In the genomic region with DNA sequence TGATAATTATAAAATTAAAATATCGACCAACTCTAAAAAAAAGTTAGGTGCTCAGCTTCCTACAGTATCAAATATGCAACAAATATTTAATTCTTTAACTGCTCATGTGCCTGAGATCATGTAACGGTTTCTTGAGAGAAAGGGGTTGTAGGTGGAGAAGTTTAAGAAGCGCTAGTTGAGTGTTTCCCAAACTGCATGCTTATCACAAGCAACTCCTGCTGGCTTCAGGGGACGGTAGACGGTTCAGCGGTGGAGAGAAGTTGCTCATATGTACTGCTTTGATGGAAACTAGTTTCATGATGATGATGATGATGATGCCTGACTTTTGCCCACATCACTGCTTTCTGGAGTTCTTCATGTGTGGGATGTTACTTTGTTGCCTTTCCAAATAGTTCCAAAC, we compare ENCODE assay signal across 15 mouse cellular contexts.
"Had no signal": no experiment of that assay in that cellular context is flagged by ENCODE, and none has a peak within 500 bp of the region (broad histone marks: within the 10 kb centered on the region; RNA-seq: fewer than 3 reads in every experiment).

No protein-coding gene starts in this region.

- H3K4me3 ChIP-seq: neural tube, embryonic 12.5 days; neural tube, embryonic 13.5 days; neural tube, embryonic 15.5 days had no signal

- H3K9me3 ChIP-seq: neural tube, embryonic 12.5 days; neural tube, embryonic 13.5 days; neural tube, embryonic 15.5 days had no signal

- DNase-seq: retina, postnatal 1 day; right cerebral cortex, adult 18-20 months; right cerebral cortex, postnatal 14 days; right cerebral cortex, postnatal 25 days; right cerebral cortex, postnatal 4 days; spleen, adult 18-20 months; thymus, adult 18-20 months; thymus, adult 2 months; thymus, postnatal 14 days; thymus, postnatal 25 days; thymus, postnatal 36 days; thymus, postnatal 4 days had no signal

- H3K27me3 ChIP-seq: neural tube, embryonic 12.5 days; neural tube, embryonic 13.5 days; neural tube, embryonic 15.5 days had no signal

- H3K4me2 ChIP-seq: neural tube, embryonic 12.5 days; neural tube, embryonic 13.5 days; neural tube, embryonic 15.5 days had no signal

- H3K36me3 ChIP-seq: neural tube, embryonic 12.5 days; neural tube, embryonic 13.5 days; neural tube, embryonic 15.5 days had no signal

- H3K9ac ChIP-seq: neural tube, embryonic 12.5 days; neural tube, embryonic 13.5 days; neural tube, embryonic 15.5 days had no signal

- H3K27ac ChIP-seq: neural tube, embryonic 12.5 days; neural tube, embryonic 13.5 days; neural tube, embryonic 15.5 days had no signal
